In the genomic region with DNA sequence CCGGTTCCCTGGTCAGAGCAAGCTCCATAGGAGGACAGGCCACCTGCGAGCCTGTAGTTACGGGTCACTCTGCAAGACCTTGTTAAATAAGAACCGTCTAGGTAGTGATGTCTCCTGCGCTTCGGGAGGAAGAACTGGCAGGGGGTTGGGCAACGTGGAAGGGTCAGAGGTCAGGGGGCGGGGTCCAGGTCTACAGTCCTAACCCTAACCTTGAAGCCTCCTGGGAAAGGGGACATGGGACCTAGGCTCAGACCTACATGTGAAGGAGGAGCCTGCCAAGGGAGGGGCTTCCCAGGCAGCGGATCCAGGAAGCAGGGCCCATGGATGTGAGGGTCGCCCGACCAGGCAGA, we compare ENCODE assay signal across 9 mouse cellular contexts. TPM values are rescaled to one million over a fixed set of nuclear protein-coding genes. Genes with fewer than 3 reads are reported as not detected.
A peak's percentile ranks its signal among the peaks of the same experiment; 100 is the strongest.
DNase-seq lines count a peak whose midpoint lies in the region; ATAC-seq lines count a peak whose summit lies in the region.
"Had no signal": no experiment of that assay in that cellular context is flagged by ENCODE, and none has a peak within 500 bp of the region (broad histone marks: within the 10 kb centered on the region; RNA-seq: fewer than 3 reads in every experiment).

No protein-coding gene starts in this region.

- peak overlapping the region; percentile 82 for H3K27ac ChIP-seq in kidney, embryonic 16.5 days (ENCODE audit: low read length)
- H3K27ac ChIP-seq in embryonic facial prominence, embryonic 12.5 days: peak overlapping the region; percentile 61
- H3K27ac ChIP-seq in intestine, embryonic 15.5 days: peak overlapping the region; percentile 66
- H3K27ac ChIP-seq in midbrain, embryonic 16.5 days (ENCODE audit: low read length): peak overlapping the region; percentile 60

- no peaks in the 10 kb centered on the region for H3K36me3 ChIP-seq in kidney, embryonic 16.5 days (ENCODE audit: insufficient read depth, low read length)
- H3K36me3 ChIP-seq in embryonic facial prominence, embryonic 12.5 days: no peaks in the 10 kb centered on the region
- no peaks in the 10 kb centered on the region for H3K36me3 ChIP-seq in intestine, embryonic 15.5 days
- no peaks in the 10 kb centered on the region for H3K36me3 ChIP-seq in midbrain, embryonic 16.5 days (ENCODE audit: control insufficient read depth, insufficient read depth, low read length)

- peak; percentile 20; the same call in 1 of the 2 replicates for ATAC-seq in kidney, embryonic 16.5 days (ENCODE audit: low FRiP score, low TSS enrichment)
- ATAC-seq in embryonic facial prominence, embryonic 12.5 days (ENCODE audit: insufficient number of reproducible peaks, insufficient read depth, low FRiP score, low TSS enrichment): no peak
- ATAC-seq in intestine, embryonic 15.5 days: peak; percentile 7; the same call in 1 of the 2 replicates
- ATAC-seq in midbrain, embryonic 16.5 days: no peak
- ATAC-seq: Patski had no signal

- 39% methylated on average over 11 of the region's 11 CpGs for WGBS in kidney, embryonic 16.5 days
- 48% methylated on average over 11 of the region's 11 CpGs for WGBS in embryonic facial prominence, embryonic 12.5 days
- WGBS in intestine, embryonic 15.5 days: 40% methylated on average over 11 of the region's 11 CpGs
- WGBS in midbrain, embryonic 16.5 days: 55% methylated on average over 11 of the region's 11 CpGs

- no peaks in the 10 kb centered on the region for H3K27me3 ChIP-seq in kidney, embryonic 16.5 days (ENCODE audit: insufficient read depth, low read length)
- H3K27me3 ChIP-seq in embryonic facial prominence, embryonic 12.5 days: no peaks in the 10 kb centered on the region
- no peaks in the 10 kb centered on the region for H3K27me3 ChIP-seq in intestine, embryonic 15.5 days (replicated peaks)
- H3K27me3 ChIP-seq in midbrain, embryonic 16.5 days (ENCODE audit: control insufficient read depth, insufficient read depth, low read depth, low read length): no peaks in the 10 kb centered on the region
- H3K27me3 ChIP-seq: Patski had no signal

- H3K4me3 ChIP-seq in kidney, embryonic 16.5 days (ENCODE audit: low read length): no peak overlapping the region
- H3K4me3 ChIP-seq in embryonic facial prominence, embryonic 12.5 days: no peak overlapping the region
- no peak overlapping the region for H3K4me3 ChIP-seq in intestine, embryonic 15.5 days (replicated peaks)
- no peak overlapping the region for H3K4me3 ChIP-seq in midbrain, embryonic 16.5 days (ENCODE audit: low read depth, low read length)

- no peaks in the 10 kb centered on the region for H3K9me3 ChIP-seq in kidney, embryonic 16.5 days (ENCODE audit: low read length)
- H3K9me3 ChIP-seq in embryonic facial prominence, embryonic 12.5 days: no peaks in the 10 kb centered on the region
- no peaks in the 10 kb centered on the region for H3K9me3 ChIP-seq in intestine, embryonic 15.5 days
- H3K9me3 ChIP-seq in midbrain, embryonic 16.5 days (replicated peaks; ENCODE audit: control insufficient read depth, low read length, poor library complexity, severe bottlenecking): no peaks in the 10 kb centered on the region

- no peak for DNase-seq in kidney, postnatal 4 days
- no peak for DNase-seq in left cerebral cortex, adult 18-20 months (ENCODE audit: low spot score in 2 of 2)
- no peak for DNase-seq in cerebellum, postnatal 4 days (ENCODE audit: low spot score in 2 of 2)
- DNase-seq in layer of hippocampus, postnatal 14 days (ENCODE audit: low spot score in 2 of 2): no peak

- H3K4me1 ChIP-seq in kidney, embryonic 16.5 days (ENCODE audit: insufficient read depth, low read length): peaks cover 57% of the 10 kb centered on the region
- peaks cover 24% of the 10 kb centered on the region for H3K4me1 ChIP-seq in embryonic facial prominence, embryonic 12.5 days
- peaks cover 33% of the 10 kb centered on the region for H3K4me1 ChIP-seq in intestine, embryonic 15.5 days (replicated peaks)
- peaks cover 8% of the 10 kb centered on the region; the same call in 1 of the 2 replicates for H3K4me1 ChIP-seq in midbrain, embryonic 16.5 days (ENCODE audit: control insufficient read depth, insufficient read depth, low read length)

- 0 out of 2 replicates have a peak overlapping the region, but pooled peaks have one; percentile 11 for H3K4me2 ChIP-seq in kidney, embryonic 16.5 days (replicated peaks; ENCODE audit: low read depth, low read length)
- 0 out of 2 replicates have a peak overlapping the region, but pooled peaks have one; percentile 3 for H3K4me2 ChIP-seq in embryonic facial prominence, embryonic 12.5 days (replicated peaks)
- peak overlapping the region; percentile 30; the same call in 1 of the 2 replicates for H3K4me2 ChIP-seq in intestine, embryonic 15.5 days (replicated peaks)
- no peak overlapping the region for H3K4me2 ChIP-seq in midbrain, embryonic 16.5 days (ENCODE audit: low read length)

- peak overlapping the region; percentile 36 for H3K9ac ChIP-seq in kidney, embryonic 16.5 days (replicated peaks; ENCODE audit: low read length)
- no peak overlapping the region for H3K9ac ChIP-seq in embryonic facial prominence, embryonic 12.5 days
- no peak overlapping the region for H3K9ac ChIP-seq in intestine, embryonic 15.5 days
- peak overlapping the region; percentile 25; the same call in 1 of the 2 replicates for H3K9ac ChIP-seq in midbrain, embryonic 16.5 days (ENCODE audit: low read depth, low read length)

RNA-seq across cellular contexts. Expression of gene 2900026A02Rik, which starts 11.7 kb away (rescaled TPM):
- polyA plus RNA-seq in kidney, embryonic 16.5 days (2015; fragmentation: Nextera tagmentation; extraction: Ambion mirVana): 7.2 and 7.9 TPM in 2 replicates
- 5.3 and 5.8 TPM in 2 replicates for polyA plus RNA-seq in embryonic facial prominence, embryonic 12.5 days (2016; fragmentation: Nextera tagmentation; extraction: Ambion mirVana)
- 10.0 and 10.7 TPM in 2 replicates for polyA plus RNA-seq in intestine, embryonic 15.5 days (2015; fragmentation: Nextera tagmentation; extraction: Ambion mirVana)
- 3.8 and 4.2 TPM in 2 replicates for polyA plus RNA-seq in midbrain, embryonic 16.5 days (2015; fragmentation: Nextera tagmentation; extraction: Ambion mirVana)
- total RNA-seq in left cerebral cortex, adult 18-20 months (2021): 10 to 100 TPM; 37.3 to 39.1 TPM
- 10 to 100 TPM; 69.6 to 70.6 TPM for total RNA-seq in layer of hippocampus, postnatal 14 days (2021)

RNA-seq across cellular contexts. Expression of gene Tmem211, which starts 17.3 kb away (rescaled TPM):
- 0.09 TPM in 1 of 2 replicates, not detected in the other for polyA plus RNA-seq in kidney, embryonic 16.5 days (2015; fragmentation: Nextera tagmentation; extraction: Ambion mirVana)
- 0.24 and 0.42 TPM in 2 replicates for polyA plus RNA-seq in embryonic facial prominence, embryonic 12.5 days (2016; fragmentation: Nextera tagmentation; extraction: Ambion mirVana)
- not detected in 2 replicates for polyA plus RNA-seq in intestine, embryonic 15.5 days (2015; fragmentation: Nextera tagmentation; extraction: Ambion mirVana)
- polyA plus RNA-seq in midbrain, embryonic 16.5 days (2015; fragmentation: Nextera tagmentation; extraction: Ambion mirVana): not detected in 2 replicates
- total RNA-seq in left cerebral cortex, adult 18-20 months (2021): not detected
- total RNA-seq in layer of hippocampus, postnatal 14 days (2021): not detected
- polyA plus RNA-seq: Patski had no signal

Comparison
In these comparisons a context has a peak if more than half of its experiments do, and no peak if none do; other contexts are left out.
1. ATAC-seq: peak in kidney, embryonic 16.5 days (single experiment) and intestine, embryonic 15.5 days (single experiment); none in embryonic facial prominence, embryonic 12.5 days (single experiment) and midbrain, embryonic 16.5 days (single experiment).
2. H3K9ac ChIP-seq: peak in kidney, embryonic 16.5 days (single experiment) and midbrain, embryonic 16.5 days (single experiment); none in embryonic facial prominence, embryonic 12.5 days (single experiment) and intestine, embryonic 15.5 days (single experiment).
3. Peak in every context shown above with its lines, with median percentiles within 50 percentile points of each other: H3K27ac ChIP-seq.